Mouse (Mus musculus) testis, adult 2 months (tissue): ENCODE measurements at regions not wholly inside any gene's neighbourhood (a gene's known extent, or its start where the extent isn't known, plus 50 kb on each side); places are given as distances from the start of the nearest gene placed in this dataset.

Experiments used
- CTCF ChIP-seq: fragments of 200-500 bp; IDR thresholded peaks from 2 replicates; pipeline ENCODE4 v1.5.1; 2012; ENCODE audit warnings: low read depth, mild to moderate bottlenecking, inconsistent platforms, low read length, moderate library complexity; ENCODE audit not compliant: control insufficient read depth, insufficient read depth, insufficient replicate concordance
- POLR2A ChIP-seq: fragments of 200-500 bp; IDR thresholded peaks from 2 replicates; pipeline ENCODE4 v1.6.1; 2012; ENCODE audit warnings: low read depth, mild to moderate bottlenecking, inconsistent platforms, low read length, moderate library complexity; ENCODE audit not compliant: control insufficient read depth

GRCm38 (mm10) chr14:76928706-76929105 lies 107.9 kb upstream of the Ccdc122 start:
- TF ChIP-seq POLR2A (no peak), CTCF (no peak)
